In the genomic region with DNA sequence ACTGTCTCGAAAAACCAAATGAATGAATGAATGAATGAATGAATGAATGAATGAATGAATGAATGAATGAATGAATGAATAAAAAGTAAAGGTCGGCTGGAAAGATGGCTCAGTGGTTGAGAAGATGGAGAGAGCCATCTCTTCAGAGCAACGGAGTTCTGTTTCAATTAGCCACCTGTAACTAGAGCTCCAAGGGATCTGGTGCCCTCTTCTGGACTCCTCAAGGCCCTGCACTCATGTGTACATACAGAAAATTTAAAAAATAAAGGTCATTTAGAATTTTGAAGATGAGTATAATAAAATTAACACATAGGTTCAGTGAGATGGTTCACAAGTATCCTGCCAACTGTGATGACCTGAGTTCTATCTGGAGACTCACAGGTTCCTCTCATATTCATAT, we compare ENCODE assay signal across 19 mouse cellular contexts. TPM values are rescaled to one million over a fixed set of nuclear protein-coding genes. Genes with fewer than 3 reads are reported as not detected.
DNase-seq lines count a peak whose midpoint lies in the region; ATAC-seq and TF ChIP-seq lines count a peak whose summit lies in the region.
"Had no signal": no experiment of that assay in that cellular context is flagged by ENCODE, and none has a peak within 500 bp of the region (broad histone marks: within the 10 kb centered on the region; RNA-seq: fewer than 3 reads in every experiment).

No protein-coding gene starts in this region.

- no peaks in the 10 kb centered on the region for H3K27me3 ChIP-seq in liver, adult 2 months (ENCODE audit: control insufficient read depth, insufficient read depth, low read length)
- no peaks in the 10 kb centered on the region for H3K27me3 ChIP-seq in ES-Bruce4 (ENCODE audit: control insufficient read depth, insufficient read depth, low read length, poor library complexity, severe bottlenecking)
- H3K27me3 ChIP-seq: hindbrain, embryonic 15.5 days; lung, embryonic 15.5 days had no signal

- H3K4me3 ChIP-seq in gastrocnemius, adult 2 months = no peak overlapping the region
- H3K4me3 ChIP-seq in liver, adult 2 months (ENCODE audit: insufficient read depth, low read depth, low read length) = no peak overlapping the region
- no peak overlapping the region for H3K4me3 ChIP-seq in ES-Bruce4 (ENCODE audit: low read depth, low read length)
- H3K4me3 ChIP-seq: erythroblast, embryonic 14.5 days; hindbrain, embryonic 15.5 days; limb, embryonic 10.5 days; lung, embryonic 15.5 days had no signal

- peak; percentile 42 for TF ChIP-seq CTCF in gastrocnemius, adult 2 months (IDR thresholded peaks at IDR 0.05)
- TF ChIP-seq CTCF in liver, adult 2 months (IDR thresholded peaks at IDR 0.05; ENCODE audit: low read depth, low read length) = peak; percentile 36; the same call in 1 of the 2 replicates
- peak; percentile 10 for TF ChIP-seq CTCF in ES-Bruce4 (IDR thresholded peaks at IDR 0.05; ENCODE audit: low read depth, low read length)

- no peaks in the 10 kb centered on the region for H3K9me3 ChIP-seq in ES-Bruce4 (replicated peaks; ENCODE audit: control insufficient read depth, insufficient read depth, low read length, poor library complexity, severe bottlenecking)
- H3K9me3 ChIP-seq: hindbrain, embryonic 15.5 days; limb, embryonic 10.5 days; lung, embryonic 15.5 days had no signal

- 92% methylated on average over 3 of the region's 3 CpGs for WGBS in liver, adult 2 months

- no peak for TF ChIP-seq POLR2A in liver, adult 2 months (IDR thresholded peaks at IDR 0.05; ENCODE audit: extremely low read depth, insufficient read depth, low read length)
- TF ChIP-seq POLR2A in ES-Bruce4 (IDR thresholded peaks at IDR 0.05; ENCODE audit: insufficient read depth, low read length) = no peak

- H3K36me3 ChIP-seq in liver, adult 2 months (ENCODE audit: control insufficient read depth, insufficient read depth, low read length) = peaks cover 57% of the 10 kb centered on the region
- H3K36me3 ChIP-seq in ES-Bruce4 (ENCODE audit: control insufficient read depth, insufficient read depth, low read length, poor library complexity, severe bottlenecking) = peaks cover 2% of the 10 kb centered on the region; the same call in 1 of the 2 replicates

- intact Hi-C loops in gastrocnemius, adult 2 months (cut with DNase I) = no loop called here

- no peak for ATAC-seq in cerebellum, adult (ENCODE audit: insufficient number of reproducible peaks, low FRiP score, low TSS enrichment)
- ATAC-seq: forebrain, postnatal 0 days had no signal

- H3K9ac ChIP-seq in liver, adult 2 months (ENCODE audit: low read depth, low read length) = no peak overlapping the region
- no peak overlapping the region for H3K9ac ChIP-seq in ES-Bruce4 (ENCODE audit: low read depth, poor library complexity, severe bottlenecking)
- H3K9ac ChIP-seq: forebrain, postnatal 0 days; hindbrain, embryonic 15.5 days; lung, embryonic 15.5 days had no signal

- no peak for TF ChIP-seq EP300 in ES-Bruce4 (IDR thresholded peaks at IDR 0.05; ENCODE audit: insufficient read depth, low read depth, low read length)

- no peaks in the 10 kb centered on the region for H3K4me1 ChIP-seq in liver, adult 2 months (ENCODE audit: control insufficient read depth, insufficient read depth, low read length)
- H3K4me1 ChIP-seq in ES-Bruce4 (ENCODE audit: control insufficient read depth, insufficient read depth, low read length) = no peaks in the 10 kb centered on the region
- H3K4me1 ChIP-seq: hindbrain, embryonic 15.5 days; limb, embryonic 10.5 days; lung, embryonic 15.5 days had no signal

- no peaks in the 10 kb centered on the region for H3K79me2 ChIP-seq in liver, adult 2 months (ENCODE audit: control insufficient read depth, insufficient read depth, low read length)

- no peak overlapping the region for H3K27ac ChIP-seq in gastrocnemius, adult 2 months
- no peak overlapping the region for H3K27ac ChIP-seq in liver, adult 2 months (replicated peaks; ENCODE audit: insufficient read depth, low read depth, low read length)
- no peak overlapping the region for H3K27ac ChIP-seq in ES-Bruce4 (ENCODE audit: insufficient read depth, low read length)
- H3K27ac ChIP-seq: hindbrain, embryonic 15.5 days; limb, embryonic 10.5 days; lung, embryonic 15.5 days had no signal

- no peak for DNase-seq in gastrocnemius, adult 2 months
- DNase-seq in gastrocnemius, adult 18-20 months (ENCODE audit: low spot score) = no peak
- DNase-seq in liver, adult 2 months (ENCODE audit: extremely low read depth, low read depth, low spot score) = no peak
- DNase-seq in liver = no peak
- peak; percentile 27 for DNase-seq in c-Kit-positive CD71-positive TER-119-negative erythroid progenitor cells, embryonic 14.5 days (ENCODE audit: low read depth)
- DNase-seq in natural killer cell, adult 2 months (ENCODE audit: low spot score in 2 of 2) = no peak
- DNase-seq: adrenal gland, postnatal 36 days; cerebellum, adult 18-20 months; forebrain, postnatal 0 days; gastrocnemius, postnatal 25 days; kidney, postnatal 10 days had no signal

RNA-seq across cellular contexts. Expression of a gene that starts 12.6 kb away (rescaled TPM):
- total RNA-seq in gastrocnemius, adult 2 months (2021) = 1 to 10 TPM; 3.1 to 4.4 TPM
- total RNA-seq in gastrocnemius, adult 18-20 months (2021) = 1 to 10 TPM; 3.1 to 3.3 TPM
- total RNA-seq in liver, adult 2 months (2014; rRNA removed) = 5.2 and 6.5 TPM in 2 replicates
- polyA plus RNA-seq in liver, adult 2 months (2012; rRNA removed) = 9.1 and 9.9 TPM in 2 replicates
- polyA plus RNA-seq in ES-Bruce4 (2011; ENCODE audit: insufficient read depth, insufficient read length, low read depth, missing spikeins) = 3.1 and 3.3 TPM in 2 replicates

RNA-seq across cellular contexts. Expression of a gene that starts 12.9 kb away (rescaled TPM):
- total RNA-seq in gastrocnemius, adult 2 months (2021) = 10 to 100 TPM; 12.4 to 17.1 TPM
- total RNA-seq in gastrocnemius, adult 18-20 months (2021) = 10 to 100 TPM; 14.0 to 16.4 TPM
- 10.0 and 12.6 TPM in 2 replicates for total RNA-seq in liver, adult 2 months (2014; rRNA removed)
- 7.1 and 8.0 TPM in 2 replicates for polyA plus RNA-seq in liver, adult 2 months (2012; rRNA removed)
- 11.1 and 12.2 TPM in 2 replicates for polyA plus RNA-seq in ES-Bruce4 (2011; ENCODE audit: insufficient read depth, insufficient read length, low read depth, missing spikeins)

RNA-seq across cellular contexts. Expression of a gene that starts 17.4 kb away (rescaled TPM):
- 10 to 100 TPM; 10.3 to 10.9 TPM for total RNA-seq in gastrocnemius, adult 2 months (2021)
- 10 to 100 TPM in 1 of 2 experiments, 1 to 10 TPM in 1; 9.0 to 15.3 TPM for total RNA-seq in gastrocnemius, adult 18-20 months (2021)
- 15.9 and 16.8 TPM in 2 replicates for total RNA-seq in liver, adult 2 months (2014; rRNA removed)
- polyA plus RNA-seq in liver, adult 2 months (2012; rRNA removed) = 19.1 and 20.2 TPM in 2 replicates
- 42.5 and 52.4 TPM in 2 replicates for polyA plus RNA-seq in ES-Bruce4 (2011; ENCODE audit: insufficient read depth, insufficient read length, low read depth, missing spikeins)

RNA-seq across cellular contexts. Expression of a gene that starts 17.8 kb away (rescaled TPM):
- 1 to 10 TPM; 5.2 to 5.5 TPM for total RNA-seq in gastrocnemius, adult 2 months (2021)
- total RNA-seq in gastrocnemius, adult 18-20 months (2021) = 1 to 10 TPM; 4.1 to 4.6 TPM
- 5.4 and 5.9 TPM in 2 replicates for total RNA-seq in liver, adult 2 months (2014; rRNA removed)
- polyA plus RNA-seq in liver, adult 2 months (2012; rRNA removed) = 2.0 and 2.8 TPM in 2 replicates
- 6.1 and 6.4 TPM in 2 replicates for polyA plus RNA-seq in ES-Bruce4 (2011; ENCODE audit: insufficient read depth, insufficient read length, low read depth, missing spikeins)

RNA-seq across cellular contexts. Expression of a gene that starts 43.5 kb away (rescaled TPM):
- total RNA-seq in gastrocnemius, adult 2 months (2021) = not detected
- total RNA-seq in gastrocnemius, adult 18-20 months (2021) = not detected
- 0.09 TPM in 1 of 2 replicates, not detected in the other for total RNA-seq in liver, adult 2 months (2014; rRNA removed)
- 0.05 TPM in 1 of 2 replicates, not detected in the other for polyA plus RNA-seq in liver, adult 2 months (2012; rRNA removed)
- not detected in 2 replicates for polyA plus RNA-seq in ES-Bruce4 (2011; ENCODE audit: insufficient read depth, insufficient read length, low read depth, missing spikeins)
- total RNA-seq: adrenal gland, postnatal 36 days; forebrain, postnatal 0 days; gastrocnemius, postnatal 25 days; megakaryocyte-erythroid progenitor cell, adult 5-6 weeks had no signal
- polyA plus RNA-seq: erythroblast, embryonic 14.5 days; forebrain, postnatal 0 days; heart, embryonic 14.5 days; hindbrain, embryonic 15.5 days; limb, embryonic 10.5 days had no signal
